Comparison of ENCODE assay signal across 8 mouse cellular contexts in the genomic region with DNA sequence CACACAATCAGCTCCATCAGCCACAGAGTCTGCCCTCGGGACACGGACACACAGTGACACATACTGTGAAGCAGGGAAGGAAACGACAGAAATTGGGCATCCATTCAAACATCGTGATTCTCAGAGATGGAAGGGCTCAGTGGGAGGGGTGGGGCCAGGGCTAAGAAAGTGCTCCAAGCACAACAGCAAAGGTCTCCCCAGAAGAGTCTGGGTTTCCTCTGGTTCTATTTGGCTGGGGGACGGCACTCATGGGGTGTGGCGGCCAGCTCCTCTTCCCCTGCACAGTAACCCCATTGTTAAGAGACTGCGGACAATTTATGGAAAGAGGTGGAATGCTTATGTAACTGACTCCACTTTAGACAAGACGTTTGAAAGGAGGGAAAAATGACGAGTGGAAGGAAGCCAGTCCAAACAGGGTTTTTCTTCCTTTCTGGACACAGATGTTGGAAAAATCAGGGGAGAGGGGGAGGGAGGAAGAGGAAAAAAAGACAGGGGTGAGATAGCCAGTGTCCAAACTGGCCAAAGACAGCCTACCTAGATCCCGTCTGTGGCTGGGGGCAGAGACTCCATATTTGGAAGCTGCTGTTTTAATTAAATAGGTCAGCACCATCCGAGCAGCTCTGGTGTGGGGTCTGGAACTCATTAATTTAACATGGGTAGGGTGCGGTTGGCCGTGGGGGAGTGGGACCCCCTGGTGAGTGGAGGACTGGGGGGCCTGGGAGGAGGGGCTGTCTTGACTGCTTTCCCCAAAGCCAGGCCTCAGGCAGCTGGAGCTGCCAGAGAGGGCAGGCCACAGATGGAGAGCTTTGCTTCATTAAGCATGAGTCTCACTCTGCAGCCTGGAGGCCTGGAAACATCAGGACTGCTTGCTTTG. TPM values are rescaled to one million over a fixed set of nuclear protein-coding genes. Genes with fewer than 3 reads are reported as not detected.
DNase-seq lines count a peak whose midpoint lies in the region; ATAC-seq and TF ChIP-seq lines count a peak whose summit lies in the region.

No protein-coding gene starts in this region.

- no peaks in the 10 kb centered on the region for H3K36me3 ChIP-seq in embryonic facial prominence, embryonic 14.5 days (ENCODE audit: control insufficient read depth, insufficient read depth, low read length)
- H3K36me3 ChIP-seq in heart, embryonic 12.5 days, result no peaks in the 10 kb centered on the region
- no peaks in the 10 kb centered on the region for H3K36me3 ChIP-seq in midbrain, postnatal 0 days (ENCODE audit: insufficient read depth, low read length)

- peak overlapping the region; percentile 92 for H3K27ac ChIP-seq in embryonic facial prominence, embryonic 14.5 days (replicated peaks; ENCODE audit: low read depth, low read length)
- peak overlapping the region; percentile 86 for H3K27ac ChIP-seq in heart, embryonic 12.5 days (ENCODE audit: poor library complexity, severe bottlenecking)
- no peak overlapping the region for H3K27ac ChIP-seq in midbrain, postnatal 0 days (ENCODE audit: low read depth, low read length)

- no peaks in the 10 kb centered on the region for H3K9me3 ChIP-seq in embryonic facial prominence, embryonic 14.5 days (ENCODE audit: control insufficient read depth, low read length)
- H3K9me3 ChIP-seq in heart, embryonic 12.5 days (replicated peaks), result peaks cover 3% of the 10 kb centered on the region; the same call in 1 of the 2 replicates
- H3K9me3 ChIP-seq in midbrain, postnatal 0 days (ENCODE audit: low read length), result no peaks in the 10 kb centered on the region

- H3K4me3 ChIP-seq in embryonic facial prominence, embryonic 14.5 days (ENCODE audit: low read depth, low read length), result no peak overlapping the region
- no peak overlapping the region for H3K4me3 ChIP-seq in heart, embryonic 12.5 days
- no peak overlapping the region for H3K4me3 ChIP-seq in midbrain, postnatal 0 days (ENCODE audit: low read depth, low read length)

- TF ChIP-seq CTCF in midbrain, postnatal 0 days (IDR thresholded peaks at IDR 0.05), result no peak

- WGBS in embryonic facial prominence, embryonic 14.5 days, result 4% methylated on average over 13 of the region's 13 CpGs
- 23% methylated on average over 13 of the region's 13 CpGs for WGBS in heart, embryonic 12.5 days
- 19% methylated on average over 13 of the region's 13 CpGs for WGBS in midbrain, postnatal 0 days

- H3K4me1 ChIP-seq in embryonic facial prominence, embryonic 14.5 days (ENCODE audit: control insufficient read depth, insufficient read depth, low read length), result peaks cover 21% of the 10 kb centered on the region
- H3K4me1 ChIP-seq in heart, embryonic 12.5 days (replicated peaks), result peaks cover 29% of the 10 kb centered on the region
- peaks cover 6% of the 10 kb centered on the region; the same call in 1 of the 2 replicates for H3K4me1 ChIP-seq in midbrain, postnatal 0 days (ENCODE audit: insufficient read depth, low read length)

- ATAC-seq in frontal cortex, adult (ENCODE audit: low TSS enrichment), result peak; percentile 57; the same call in 1 of the 2 replicates
- peak; percentile 90 for ATAC-seq in embryonic facial prominence, embryonic 14.5 days (ENCODE audit: low read depth)
- peak; percentile 87 for ATAC-seq in heart, embryonic 12.5 days (ENCODE audit: insufficient number of reproducible peaks, low FRiP score)
- ATAC-seq in midbrain, postnatal 0 days (ENCODE audit: low FRiP score), result peak; percentile 56; the same call in 1 of the 2 replicates

- DNase-seq in frontal cortex, postnatal 14 days (ENCODE audit: low spot score in 2 of 2), result no peak
- DNase-seq in embryonic facial prominence, embryonic 14.5 days (ENCODE audit: low spot score), result peak; percentile 96
- DNase-seq in kidney, postnatal 10 days, result peak; percentile 70
- DNase-seq in midbrain, postnatal 0 days (ENCODE audit: low spot score), result peak; percentile 67
- no peak for DNase-seq in spleen, postnatal 4 days (ENCODE audit: low spot score in 2 of 2)
- no peak for DNase-seq in urinary bladder, adult 18-20 months (ENCODE audit: low spot score in 2 of 2)

- peak overlapping the region; percentile 26; the same call in 1 of the 2 replicates for H3K9ac ChIP-seq in embryonic facial prominence, embryonic 14.5 days (ENCODE audit: low read depth, low read length)
- no peak overlapping the region; the same call in 1 of the 2 replicates for H3K9ac ChIP-seq in heart, embryonic 12.5 days
- H3K9ac ChIP-seq in midbrain, postnatal 0 days (replicated peaks; ENCODE audit: low read length, poor library complexity, severe bottlenecking), result no peak overlapping the region

- H3K4me2 ChIP-seq in embryonic facial prominence, embryonic 14.5 days (ENCODE audit: low read depth, low read length), result peak overlapping the region; percentile 30; the same call in 1 of the 2 replicates
- peak overlapping the region; percentile 25; the same call in 1 of the 2 replicates for H3K4me2 ChIP-seq in heart, embryonic 12.5 days
- H3K4me2 ChIP-seq in midbrain, postnatal 0 days (ENCODE audit: low read depth, low read length, poor library complexity, severe bottlenecking), result no peak overlapping the region

- H3K27me3 ChIP-seq in embryonic facial prominence, embryonic 14.5 days (replicated peaks; ENCODE audit: control insufficient read depth, insufficient read depth, low read length), result no peaks in the 10 kb centered on the region
- no peaks in the 10 kb centered on the region for H3K27me3 ChIP-seq in heart, embryonic 12.5 days (replicated peaks)
- no peaks in the 10 kb centered on the region for H3K27me3 ChIP-seq in midbrain, postnatal 0 days (ENCODE audit: insufficient read depth, low read length)

RNA-seq across cellular contexts. Expression of a gene that starts 32.7 kb away (rescaled TPM):
- 49.7 and 61.7 TPM in 2 replicates for polyA plus RNA-seq in embryonic facial prominence, embryonic 14.5 days (2014; fragmentation: Nextera tagmentation; extraction: Ambion mirVana)
- polyA plus RNA-seq in heart, embryonic 12.5 days (2016; fragmentation: Nextera tagmentation; extraction: Ambion mirVana), result 18.1 and 18.8 TPM in 2 replicates
- total RNA-seq in midbrain, postnatal 0 days (2014; rRNA removed), result 9.2 and 10.9 TPM in 2 replicates
- polyA plus RNA-seq in midbrain, postnatal 0 days (2015; fragmentation: Nextera tagmentation; extraction: Ambion mirVana), result 18.6 and 19.8 TPM in 2 replicates

RNA-seq across cellular contexts. Expression of a gene that starts 51.9 kb away (rescaled TPM):
- 9.3 and 10.4 TPM in 2 replicates for polyA plus RNA-seq in embryonic facial prominence, embryonic 14.5 days (2014; fragmentation: Nextera tagmentation; extraction: Ambion mirVana)
- 6.7 and 10.2 TPM in 2 replicates for polyA plus RNA-seq in heart, embryonic 12.5 days (2016; fragmentation: Nextera tagmentation; extraction: Ambion mirVana)
- total RNA-seq in midbrain, postnatal 0 days (2014; rRNA removed), result 3.4 and 4.2 TPM in 2 replicates
- 2.5 TPM in 2 replicates for polyA plus RNA-seq in midbrain, postnatal 0 days (2015; fragmentation: Nextera tagmentation; extraction: Ambion mirVana)

Comparison
In these comparisons a context has a peak if more than half of its experiments do, and no peak if none do; other contexts are left out.
1. DNase-seq: peak in embryonic facial prominence, embryonic 14.5 days (single experiment), kidney, postnatal 10 days (single experiment) and midbrain, postnatal 0 days (single experiment); none in frontal cortex, postnatal 14 days (0 of 2), spleen, postnatal 4 days (0 of 2) and urinary bladder, adult 18-20 months (0 of 2).
2. Peak in every context shown above with its lines, with median percentiles within 50 percentile points of each other: ATAC-seq.